Mouse (Mus musculus): ENCODE measurements around the gene Ubl7.

DNA sequence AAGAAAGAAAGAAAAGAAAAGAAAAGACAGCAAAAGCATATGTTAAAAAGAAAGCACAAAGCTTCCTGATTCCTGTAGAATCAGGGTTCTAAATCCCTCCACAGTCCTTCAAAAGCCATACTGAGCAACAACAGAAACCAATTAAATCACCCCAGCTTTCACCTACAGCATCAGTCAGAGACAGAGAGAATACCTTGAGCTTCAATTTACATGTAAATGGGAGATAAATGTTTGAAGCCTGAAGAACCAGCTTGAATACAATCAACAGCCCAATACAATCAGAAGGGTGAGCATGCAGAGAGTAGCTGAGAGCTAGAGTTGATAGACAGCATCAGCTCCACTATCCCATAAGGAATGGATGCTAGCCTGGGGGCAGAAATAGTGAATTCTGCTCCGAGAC, 27.4 kb upstream of the Ubl7 start:
- TF ChIP-seq CTCF (IDR thresholded peaks at IDR 0.05; ENCODE audit: control insufficient read depth, insufficient read depth, insufficient replicate concordance, low read depth, low read length) (no peak), POLR2A (IDR thresholded peaks at IDR 0.05; ENCODE audit: control insufficient read depth, low read depth, low read length) (no peak)

Data from testis, adult 2 months (tissue).